Comparison of ENCODE assay signal across 15 mouse cellular contexts in the genomic region with DNA sequence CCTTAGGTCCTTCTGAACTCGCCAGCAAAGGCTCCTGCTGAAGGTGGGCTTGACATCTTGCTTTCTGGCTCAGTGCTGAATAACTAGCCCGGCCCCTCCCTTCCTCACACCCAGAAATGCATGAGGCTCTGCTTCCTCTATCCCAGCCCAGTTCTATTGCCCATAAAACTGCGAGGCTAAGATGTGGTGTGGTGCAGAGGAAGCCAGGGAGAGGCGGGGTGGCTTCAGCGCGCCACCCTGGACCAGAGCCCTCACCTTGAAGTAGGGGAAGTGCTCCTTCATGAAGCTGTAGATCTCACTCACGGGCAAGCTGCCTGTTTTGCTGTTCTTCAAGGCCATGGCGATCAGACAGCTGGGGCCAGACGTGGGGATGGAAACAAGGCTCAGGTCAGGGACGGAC. TPM values are rescaled to one million over a fixed set of nuclear protein-coding genes. Genes with fewer than 3 reads are reported as not detected.
"Had no signal": no experiment of that assay in that cellular context is flagged by ENCODE, and none has a peak within 500 bp of the region (broad histone marks: within the 10 kb centered on the region; RNA-seq: fewer than 3 reads in every experiment).

No protein-coding gene starts in this region.

- ATAC-seq: liver, postnatal 0 days; lung, postnatal 0 days; midbrain, embryonic 16.5 days had no signal

- DNase-seq: liver, embryonic 13.5 days; liver, postnatal 0 days; lung, adult 2 months; lung, postnatal 14 days; lung, postnatal 36 days; midbrain, embryonic 14.5 days; retina, postnatal 1 day; right cerebral cortex, adult 18-20 months; thymus, adult 18-20 months; thymus, postnatal 14 days; thymus, postnatal 36 days had no signal

RNA-seq across cellular contexts. Expression of gene Foxn4, which starts 14.1 kb away (rescaled TPM):
- total RNA-seq: megakaryocyte, adult 5-6 weeks; megakaryocyte-erythroid progenitor cell, adult 5-6 weeks had no signal
